8 mouse cellular contexts compared by ENCODE assay signal in the genomic region with DNA sequence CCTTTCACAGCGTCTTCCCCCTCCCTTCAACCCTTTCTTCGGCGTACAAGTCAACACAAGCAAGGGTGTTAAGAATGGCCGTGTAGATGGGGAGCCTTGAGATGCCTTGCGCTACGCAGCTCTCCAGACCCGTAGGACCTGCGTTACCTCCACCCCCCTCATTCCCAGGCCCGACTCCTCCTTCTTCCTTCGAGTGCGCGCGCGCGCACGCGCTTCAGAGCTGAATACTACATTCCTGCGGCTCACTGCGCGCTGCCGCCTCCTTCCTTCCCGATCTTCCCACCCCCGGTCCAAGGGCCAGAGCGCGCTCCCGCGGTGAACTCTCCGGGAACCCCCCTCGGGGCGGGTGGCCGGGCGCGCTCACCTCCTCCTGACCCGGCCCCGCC. TPM values are rescaled to one million over a fixed set of nuclear protein-coding genes. Genes with fewer than 3 reads are reported as not detected.
DNase-seq lines count a peak whose midpoint lies in the region; ATAC-seq and TF ChIP-seq lines count a peak whose summit lies in the region.

No protein-coding gene starts in this region.

- ATAC-seq in forebrain, embryonic 12.5 days (ENCODE audit: low FRiP score): peak; percentile 68
- ATAC-seq in heart, postnatal 0 days (ENCODE audit: insufficient read depth, low read depth): peak; percentile 78
- peak; percentile 72 for ATAC-seq in liver, embryonic 16.5 days (ENCODE audit: low read depth)
- peak; percentile 82 for ATAC-seq in neural tube, embryonic 13.5 days (ENCODE audit: low read depth)

- H3K27me3 ChIP-seq in E14TG2a.4 (ENCODE audit: insufficient read depth, low read length): no peaks in the 10 kb centered on the region
- peaks cover 93% of the 10 kb centered on the region for H3K27me3 ChIP-seq in forebrain, embryonic 12.5 days
- no peaks in the 10 kb centered on the region for H3K27me3 ChIP-seq in heart, postnatal 0 days (ENCODE audit: control insufficient read depth, insufficient read depth, low read length)
- H3K27me3 ChIP-seq in liver, embryonic 16.5 days (ENCODE audit: control insufficient read depth, insufficient read depth, low read depth, low read length): peaks cover 85% of the 10 kb centered on the region
- H3K27me3 ChIP-seq in neural tube, embryonic 13.5 days: peaks cover 56% of the 10 kb centered on the region

- peak overlapping the region; percentile 75 for H3K27ac ChIP-seq in brown adipose tissue, adult 24 weeks (replicated peaks; ENCODE audit: low read depth, low read length)
- H3K27ac ChIP-seq in forebrain, embryonic 12.5 days: peak overlapping the region; percentile 80
- H3K27ac ChIP-seq in heart, postnatal 0 days (ENCODE audit: low read depth): peak overlapping the region; percentile 91
- peak overlapping the region; percentile 78 for H3K27ac ChIP-seq in liver, embryonic 16.5 days (ENCODE audit: low read length)
- H3K27ac ChIP-seq in neural tube, embryonic 13.5 days (replicated peaks): peak overlapping the region; percentile 85

- TF ChIP-seq EP300 in heart, postnatal 0 days (IDR thresholded peaks at IDR 0.05; ENCODE audit: low read depth): no peak

- WGBS in forebrain, embryonic 12.5 days: under 1% methylated on average over 35 of the region's 35 CpGs
- WGBS in heart, postnatal 0 days: under 1% methylated on average over 35 of the region's 35 CpGs
- WGBS in liver, embryonic 16.5 days (ENCODE audit: insufficient replicate concordance): under 1% methylated on average over 27 of the region's 35 CpGs
- under 1% methylated on average over 25 of the region's 35 CpGs for WGBS in neural tube, embryonic 13.5 days

- peaks cover 11% of the 10 kb centered on the region for H3K36me3 ChIP-seq in E14TG2a.4 (ENCODE audit: insufficient read depth, low read length)
- H3K36me3 ChIP-seq in forebrain, embryonic 12.5 days (replicated peaks): no peaks in the 10 kb centered on the region
- H3K36me3 ChIP-seq in heart, postnatal 0 days (replicated peaks; ENCODE audit: control insufficient read depth, insufficient read depth, low read length): no peaks in the 10 kb centered on the region
- no peaks in the 10 kb centered on the region for H3K36me3 ChIP-seq in liver, embryonic 16.5 days (ENCODE audit: control insufficient read depth, insufficient read depth)
- H3K36me3 ChIP-seq in neural tube, embryonic 13.5 days: no peaks in the 10 kb centered on the region

- peak overlapping the region; percentile 98 for H3K4me2 ChIP-seq in forebrain, embryonic 12.5 days
- H3K4me2 ChIP-seq in heart, postnatal 0 days (ENCODE audit: low read depth, low read length): peak overlapping the region; percentile 78
- peak overlapping the region; percentile 76 for H3K4me2 ChIP-seq in liver, embryonic 16.5 days (ENCODE audit: low read depth, low read length)
- H3K4me2 ChIP-seq in neural tube, embryonic 13.5 days: peak overlapping the region; percentile 92

- peak overlapping the region; percentile 94 for H3K4me3 ChIP-seq in E14TG2a.4 (replicated peaks; ENCODE audit: low read length)
- peak overlapping the region; percentile 95 for H3K4me3 ChIP-seq in brown adipose tissue, adult 24 weeks (ENCODE audit: insufficient read depth, low read depth, low read length)
- H3K4me3 ChIP-seq in forebrain, embryonic 12.5 days (replicated peaks): peak overlapping the region; percentile 65
- peak overlapping the region; percentile 67 for H3K4me3 ChIP-seq in heart, postnatal 0 days (ENCODE audit: low read depth, low read length)
- peak overlapping the region; percentile 60 for H3K4me3 ChIP-seq in liver, embryonic 16.5 days (ENCODE audit: low read depth, low read length)
- H3K4me3 ChIP-seq in neural tube, embryonic 13.5 days: peak overlapping the region; percentile 55

- no peak for TF ChIP-seq CTCF in E14TG2a.4 (conservative IDR thresholded peaks at IDR 0.05; ENCODE audit: low read length)
- no peak for TF ChIP-seq CTCF in heart, postnatal 0 days (IDR thresholded peaks at IDR 0.05; ENCODE audit: low read depth)

- peak overlapping the region; percentile 65 for H3K9ac ChIP-seq in forebrain, embryonic 12.5 days
- peak overlapping the region; percentile 56 for H3K9ac ChIP-seq in heart, postnatal 0 days (replicated peaks; ENCODE audit: low read depth, low read length)
- peak overlapping the region; percentile 9; the same call in 1 of the 2 replicates for H3K9ac ChIP-seq in liver, embryonic 16.5 days (ENCODE audit: low read depth, low read length)
- H3K9ac ChIP-seq in neural tube, embryonic 13.5 days: peak overlapping the region; percentile 76

- H3K9me3 ChIP-seq in E14TG2a.4 (ENCODE audit: low read length): no peaks in the 10 kb centered on the region
- H3K9me3 ChIP-seq in forebrain, embryonic 12.5 days: no peaks in the 10 kb centered on the region
- no peaks in the 10 kb centered on the region for H3K9me3 ChIP-seq in heart, postnatal 0 days (replicated peaks; ENCODE audit: control insufficient read depth, low read length)
- no peaks in the 10 kb centered on the region for H3K9me3 ChIP-seq in liver, embryonic 16.5 days (replicated peaks; ENCODE audit: control insufficient read depth, low read length)
- H3K9me3 ChIP-seq in neural tube, embryonic 13.5 days: no peaks in the 10 kb centered on the region

- peaks cover 73% of the 10 kb centered on the region for H3K4me1 ChIP-seq in E14TG2a.4 (replicated peaks; ENCODE audit: low read depth, low read length)
- H3K4me1 ChIP-seq in brown adipose tissue, adult 24 weeks (ENCODE audit: control insufficient read depth, insufficient read depth, insufficient read length, low read length): peaks cover 9% of the 10 kb centered on the region
- H3K4me1 ChIP-seq in forebrain, embryonic 12.5 days: peaks cover 58% of the 10 kb centered on the region
- 0 out of 2 replicates have a peak, but pooled peaks cover 12% of the 10 kb centered on the region for H3K4me1 ChIP-seq in heart, postnatal 0 days (ENCODE audit: control insufficient read depth, insufficient read depth)
- H3K4me1 ChIP-seq in liver, embryonic 16.5 days (ENCODE audit: control insufficient read depth, low read depth, low read length): peaks cover 17% of the 10 kb centered on the region
- peaks cover 74% of the 10 kb centered on the region for H3K4me1 ChIP-seq in neural tube, embryonic 13.5 days (replicated peaks)

- peak; percentile 94 for DNase-seq in heart, postnatal 0 days (ENCODE audit: low spot score)
- DNase-seq in kidney, postnatal 36 days: peak; percentile 99
- peak; percentile 93 for DNase-seq in testis, postnatal 10 days (ENCODE audit: low spot score)

RNA-seq across cellular contexts. Expression of gene Rarg, which starts 10.5 kb away (rescaled TPM):
- 10.3 and 12.1 TPM in 2 replicates for polyA plus RNA-seq in brown adipose tissue, adult 24 weeks (2012; ENCODE audit: insufficient read depth, insufficient read length, missing spikeins)
- 13.1 and 16.7 TPM in 2 replicates for polyA plus RNA-seq in forebrain, embryonic 12.5 days (2016; fragmentation: Nextera tagmentation; extraction: Ambion mirVana)
- 8.9 and 9.7 TPM in 2 replicates for total RNA-seq in heart, postnatal 0 days (2014; rRNA removed; ENCODE audit: low replicate concordance)
- polyA plus RNA-seq in heart, postnatal 0 days (2015; fragmentation: Nextera tagmentation; extraction: Ambion mirVana): 5.4 and 6.0 TPM in 2 replicates
- polyA plus RNA-seq in liver, embryonic 16.5 days (2015; fragmentation: Nextera tagmentation; extraction: Ambion mirVana): 2.4 and 2.5 TPM in 2 replicates
- polyA plus RNA-seq in neural tube, embryonic 13.5 days (2015; fragmentation: Nextera tagmentation; extraction: Ambion mirVana): 8.5 and 12.5 TPM in 2 replicates

RNA-seq across cellular contexts. Expression of gene Itgb7, which starts 15.1 kb away (rescaled TPM):
- polyA plus RNA-seq in brown adipose tissue, adult 24 weeks (2012; ENCODE audit: insufficient read depth, insufficient read length, missing spikeins): 2.0 and 4.6 TPM in 2 replicates
- polyA plus RNA-seq in forebrain, embryonic 12.5 days (2016; fragmentation: Nextera tagmentation; extraction: Ambion mirVana): 0.65 and 0.88 TPM in 2 replicates
- 0.23 and 1.1 TPM in 2 replicates for total RNA-seq in heart, postnatal 0 days (2014; rRNA removed; ENCODE audit: low replicate concordance)
- polyA plus RNA-seq in heart, postnatal 0 days (2015; fragmentation: Nextera tagmentation; extraction: Ambion mirVana): 0.79 and 0.92 TPM in 2 replicates
- polyA plus RNA-seq in liver, embryonic 16.5 days (2015; fragmentation: Nextera tagmentation; extraction: Ambion mirVana): 5.5 and 5.6 TPM in 2 replicates
- 0.30 and 1.7 TPM in 2 replicates for polyA plus RNA-seq in neural tube, embryonic 13.5 days (2015; fragmentation: Nextera tagmentation; extraction: Ambion mirVana)

RNA-seq across cellular contexts. Expression of gene Gm9918, which starts 23.5 kb away (rescaled TPM):
- not detected in 2 replicates for polyA plus RNA-seq in brown adipose tissue, adult 24 weeks (2012; ENCODE audit: insufficient read depth, insufficient read length, missing spikeins)
- polyA plus RNA-seq in forebrain, embryonic 12.5 days (2016; fragmentation: Nextera tagmentation; extraction: Ambion mirVana): 0.09 and 0.17 TPM in 2 replicates
- total RNA-seq in heart, postnatal 0 days (2014; rRNA removed; ENCODE audit: low replicate concordance): not detected in 2 replicates
- polyA plus RNA-seq in heart, postnatal 0 days (2015; fragmentation: Nextera tagmentation; extraction: Ambion mirVana): not detected in 2 replicates
- not detected in 2 replicates for polyA plus RNA-seq in liver, embryonic 16.5 days (2015; fragmentation: Nextera tagmentation; extraction: Ambion mirVana)
- 0.14 TPM in 1 of 2 replicates, not detected in the other for polyA plus RNA-seq in neural tube, embryonic 13.5 days (2015; fragmentation: Nextera tagmentation; extraction: Ambion mirVana)

RNA-seq across cellular contexts. Expression of gene Mfsd5, which starts 32.4 kb away (rescaled TPM):
- 17.0 and 20.0 TPM in 2 replicates for polyA plus RNA-seq in brown adipose tissue, adult 24 weeks (2012; ENCODE audit: insufficient read depth, insufficient read length, missing spikeins)
- polyA plus RNA-seq in forebrain, embryonic 12.5 days (2016; fragmentation: Nextera tagmentation; extraction: Ambion mirVana): 48.9 and 50.5 TPM in 2 replicates
- 35.6 and 53.5 TPM in 2 replicates for total RNA-seq in heart, postnatal 0 days (2014; rRNA removed; ENCODE audit: low replicate concordance)
- 31.4 and 34.1 TPM in 2 replicates for polyA plus RNA-seq in heart, postnatal 0 days (2015; fragmentation: Nextera tagmentation; extraction: Ambion mirVana)
- polyA plus RNA-seq in liver, embryonic 16.5 days (2015; fragmentation: Nextera tagmentation; extraction: Ambion mirVana): 20.0 and 21.3 TPM in 2 replicates
- 52.0 and 54.0 TPM in 2 replicates for polyA plus RNA-seq in neural tube, embryonic 13.5 days (2015; fragmentation: Nextera tagmentation; extraction: Ambion mirVana)

RNA-seq across cellular contexts. Expression of gene Csad, which starts 42.3 kb away (rescaled TPM):
- 137 and 181 TPM in 2 replicates for polyA plus RNA-seq in brown adipose tissue, adult 24 weeks (2012; ENCODE audit: insufficient read depth, insufficient read length, missing spikeins)
- 46.2 and 51.8 TPM in 2 replicates for polyA plus RNA-seq in forebrain, embryonic 12.5 days (2016; fragmentation: Nextera tagmentation; extraction: Ambion mirVana)
- 43.9 and 64.7 TPM in 2 replicates for total RNA-seq in heart, postnatal 0 days (2014; rRNA removed; ENCODE audit: low replicate concordance)
- 27.7 and 33.1 TPM in 2 replicates for polyA plus RNA-seq in heart, postnatal 0 days (2015; fragmentation: Nextera tagmentation; extraction: Ambion mirVana)
- polyA plus RNA-seq in liver, embryonic 16.5 days (2015; fragmentation: Nextera tagmentation; extraction: Ambion mirVana): 53.0 and 60.2 TPM in 2 replicates
- 35.9 and 38.8 TPM in 2 replicates for polyA plus RNA-seq in neural tube, embryonic 13.5 days (2015; fragmentation: Nextera tagmentation; extraction: Ambion mirVana)

Comparison
In these comparisons a context has a peak if more than half of its experiments do, and no peak if none do; other contexts are left out.
1. Peak in every context shown above with its lines: DNase-seq, ATAC-seq, H3K4me3 ChIP-seq and H3K27ac ChIP-seq.
2. H3K9ac ChIP-seq: peak in every context shown above with its lines; median percentile 76 in neural tube, embryonic 13.5 days; 65 in forebrain, embryonic 12.5 days; 56 in heart, postnatal 0 days; 9 in liver, embryonic 16.5 days.